Mouse (Mus musculus): ENCODE data around the gene Bicdl2. TPM values are rescaled to one million over a fixed set of nuclear protein-coding genes. Genes with fewer than 3 reads are reported as not detected.

Bicdl2 gene
- total RNA-seq, 2 experiments from 2014 or later, result not detected

GRCm38 (mm10) chr17:23673424-23674073 lies 13.2 kb downstream of the Bicdl2 start, which contains the start of the genes Hcfc1r1 and Thoc6:
Gene Hcfc1r1, plus strand, starts transcription at chr17:23673596.
Gene Thoc6, minus strand, starts transcription at chr17:23673882.
- peak; percentile 94 to 95 for DNase-seq
- intact Hi-C loops (cut with DNase I), result no loop called here

- intact Hi-C loops (cut with DNase I), result no loop called here
These were observed 14.1 kb downstream of the Bicdl2 start for GRCm38 (mm10) chr17:23674271-23674952.

GRCm38 (mm10) chr17:23675127-23675526 lies 14.8 kb downstream of the Bicdl2 start:
- DNase-seq, result peak; percentile 77 to 83
- intact Hi-C loops (cut with DNase I), result no loop called here

More at GRCm38 (mm10) chr17:23674271-23674952, 14.1 kb downstream of the Bicdl2 start:
- peak; percentile 69 to 70 for DNase-seq

- DNase-seq, result peak; percentile 69 to 71
- intact Hi-C loops (cut with DNase I), result no loop called here
These were observed 15.4 kb downstream of the Bicdl2 start for GRCm38 (mm10) chr17:23675564-23676281.

GRCm38 (mm10) chr17:23676473-23677031 lies 16.2 kb downstream of the Bicdl2 start:
- intact Hi-C loops (cut with DNase I), result loop anchor here (1.0 kb wide), 1 partner anchor 23 kb away; no protein-coding TSS in a partner anchor
- DNase-seq, result peak; percentile 77 to 78

GRCm38 (mm10) chr17:23677236-23677679 lies 17.0 kb downstream of the Bicdl2 start, which contains the start of gene Tnfrsf12a:
Gene Tnfrsf12a, minus strand, starts transcription at chr17:23677468.
- intact Hi-C loops (cut with DNase I), result loop anchor here (1.0 kb wide), 1 partner anchor 22 kb away; no protein-coding TSS in a partner anchor
- peak; percentile 89 to 90 for DNase-seq

GRCm38 (mm10) chr17:23679127-23679835 lies 19.0 kb downstream of the Bicdl2 start, which contains the start of gene Cldn6:
Gene Cldn6, plus strand, starts transcription at chr17:23679249.
- intact Hi-C loops (cut with DNase I), result no loop called here

GRCm38 (mm10) chr17:23680336-23680735 lies 20.0 kb downstream of the Bicdl2 start:
- no peak for DNase-seq
- intact Hi-C loops (cut with DNase I), result no loop called here

More at GRCm38 (mm10) chr17:23679127-23679835, 19.0 kb downstream of the Bicdl2 start, which contains the start of gene Cldn6:
- no peak for DNase-seq

- no peak for DNase-seq
- intact Hi-C loops (cut with DNase I), result no loop called here
These were observed 20.8 kb downstream of the Bicdl2 start for GRCm38 (mm10) chr17:23681086-23681485.

- DNase-seq, result no peak
- intact Hi-C loops (cut with DNase I), result no loop called here
These were observed 21.8 kb downstream of the Bicdl2 start for GRCm38 (mm10) chr17:23682092-23682491.

- intact Hi-C loops (cut with DNase I), result no loop called here
- no peak for DNase-seq
These were observed 22.2 kb downstream of the Bicdl2 start for GRCm38 (mm10) chr17:23682530-23682929.

- intact Hi-C loops (cut with DNase I), result no loop called here
These were observed 22.9 kb downstream of the Bicdl2 start for GRCm38 (mm10) chr17:23683226-23683625.

GRCm38 (mm10) chr17:23683856-23684672 lies 23.8 kb downstream of the Bicdl2 start, which contains the start of gene Cldn9:
Gene Cldn9, minus strand, starts transcription at chr17:23684026.
- intact Hi-C loops (cut with DNase I), result no loop called here

More at GRCm38 (mm10) chr17:23683226-23683625, 22.9 kb downstream of the Bicdl2 start:
- no peak for DNase-seq

GRCm38 (mm10) chr17:23694491-23694890 lies 34.2 kb downstream of the Bicdl2 start:
- intact Hi-C loops (cut with DNase I), result no loop called here
- no peak for DNase-seq

More at GRCm38 (mm10) chr17:23683856-23684672, 23.8 kb downstream of the Bicdl2 start, which contains the start of gene Cldn9:
- DNase-seq, result no peak

GRCm38 (mm10) chr17:23695801-23696200 lies 35.5 kb downstream of the Bicdl2 start:
- intact Hi-C loops (cut with DNase I), result no loop called here
- DNase-seq, result no peak

- intact Hi-C loops (cut with DNase I), result loop anchor here (1.0 kb wide), 1 partner anchor 22 kb away; the partner anchor contains the start of gene Tnfrsf12a
- peak; percentile 65 to 67 for DNase-seq
These were observed 39.1 kb downstream of the Bicdl2 start for GRCm38 (mm10) chr17:23699131-23700077.

GRCm38 (mm10) chr17:23700079-23700478 lies 39.8 kb downstream of the Bicdl2 start:
- DNase-seq, result peak; percentile 92 to 94
- intact Hi-C loops (cut with DNase I), result no loop called here

All from heart, postnatal 10 days (tissue).